Mouse (Mus musculus): ENCODE measurements around the gene Scarb1. TPM values are rescaled to one million over a fixed set of nuclear protein-coding genes. Genes with fewer than 3 reads are reported as not detected.

The Scarb1 gene
- total RNA-seq, 2 experiments from 2014 or later: 56.2 to 56.7 TPM

- no peak for DNase-seq
- intact Hi-C loops (cut with DNase I): no loop called here
Measured at GRCm38 (mm10) chr5:125310986-125311385, 29.9 kb downstream of the Scarb1 start.

GRCm38 (mm10) chr5:125309193-125309592 is 31.7 kb downstream of the Scarb1 start:
- intact Hi-C loops (cut with DNase I): no loop called here
- no peak for DNase-seq

GRCm38 (mm10) chr5:125306824-125307223 is 34.1 kb downstream of the Scarb1 start:
- intact Hi-C loops (cut with DNase I): no loop called here
- no peak for DNase-seq

GRCm38 (mm10) chr5:125306372-125306771 is 34.5 kb downstream of the Scarb1 start:
- intact Hi-C loops (cut with DNase I): no loop called here

GRCm38 (mm10) chr5:125305229-125306081 is 35.4 kb downstream of the Scarb1 start:
- intact Hi-C loops (cut with DNase I): no loop called here

More at GRCm38 (mm10) chr5:125306372-125306771, 34.5 kb downstream of the Scarb1 start:
- no peak for DNase-seq

GRCm38 (mm10) chr5:125304245-125304856 is 36.5 kb downstream of the Scarb1 start:
- no peak for DNase-seq
- intact Hi-C loops (cut with DNase I): no loop called here

More at GRCm38 (mm10) chr5:125305229-125306081, 35.4 kb downstream of the Scarb1 start:
- no peak for DNase-seq

GRCm38 (mm10) chr5:125303055-125303454 is 37.8 kb downstream of the Scarb1 start:
- DNase-seq: no peak
- intact Hi-C loops (cut with DNase I): no loop called here

- intact Hi-C loops (cut with DNase I): no loop called here
- DNase-seq: no peak
Measured at GRCm38 (mm10) chr5:125298234-125298633, 42.7 kb downstream of the Scarb1 start.

- intact Hi-C loops (cut with DNase I): no loop called here
Measured at GRCm38 (mm10) chr5:125297171-125297570, 43.7 kb downstream of the Scarb1 start.

GRCm38 (mm10) chr5:125292951-125293350 is 47.9 kb downstream of the Scarb1 start:
- no peak for DNase-seq
- intact Hi-C loops (cut with DNase I): no loop called here

More at GRCm38 (mm10) chr5:125297171-125297570, 43.7 kb downstream of the Scarb1 start:
- no peak for DNase-seq

- intact Hi-C loops (cut with DNase I): no loop called here
- DNase-seq: no peak
Measured at GRCm38 (mm10) chr5:125291895-125292294, 49.0 kb downstream of the Scarb1 start.

GRCm38 (mm10) chr5:125291387-125291786 is 49.5 kb downstream of the Scarb1 start:
- no peak for DNase-seq
- intact Hi-C loops (cut with DNase I): no loop called here

GRCm38 (mm10) chr5:125287053-125287655 is 53.7 kb downstream of the Scarb1 start:
- DNase-seq: no peak
- intact Hi-C loops (cut with DNase I): loop anchor here (10.0 kb wide), 1 partner anchor 58 kb away; the partner anchor contains the start of gene Scarb1

- intact Hi-C loops (cut with DNase I): loop anchor here (10.0 kb wide), 1 partner anchor 59 kb away; the partner anchor contains the start of gene Scarb1
- no peak for DNase-seq
Measured at GRCm38 (mm10) chr5:125286090-125286489, 54.8 kb downstream of the Scarb1 start.

- intact Hi-C loops (cut with DNase I): loop anchor here (10.0 kb wide), 1 partner anchor 61 kb away; the partner anchor contains the start of gene Scarb1
- DNase-seq: peak; percentile 56
Measured at GRCm38 (mm10) chr5:125283748-125284640, 56.9 kb downstream of the Scarb1 start.

- intact Hi-C loops (cut with DNase I): no loop called here
- no peak for DNase-seq
Measured at GRCm38 (mm10) chr5:125279216-125279615, 61.7 kb downstream of the Scarb1 start.

GRCm38 (mm10) chr5:125278314-125278713 is 62.6 kb downstream of the Scarb1 start:
- DNase-seq: peak; percentile 22
- intact Hi-C loops (cut with DNase I): no loop called here

GRCm38 (mm10) chr5:125277313-125277712 is 63.6 kb downstream of the Scarb1 start:
- no peak for DNase-seq
- intact Hi-C loops (cut with DNase I): no loop called here

- intact Hi-C loops (cut with DNase I): no loop called here
- DNase-seq: no peak
Measured at GRCm38 (mm10) chr5:125276765-125277164, 64.1 kb downstream of the Scarb1 start.

- intact Hi-C loops (cut with DNase I): no loop called here
- no peak for DNase-seq
Measured at GRCm38 (mm10) chr5:125275315-125275714, 65.6 kb downstream of the Scarb1 start.
